Mouse (Mus musculus) stomach, embryonic 16.5 days (tissue): ENCODE results near the gene Snrpb2. TPM values are rescaled to one million over a fixed set of nuclear protein-coding genes. Genes with fewer than 3 reads are reported as not detected.

Experiments
- ATAC-seq: fragments of 200-750 bp; cut with Nextera tagmentation; 2 replicates; pipeline ENCODE4 v1.8.0; 2017; ENCODE audit warnings: moderate number of reproducible peaks, moderate TSS enrichment; ENCODE audit not compliant: insufficient read depth, low FRiP score
- H3K27ac ChIP-seq: fragments of 300-500 bp; sonication (generic); 2 replicates; pipeline ENCODE4 v1.5.1; 2014; ENCODE audit warnings: low read length
- H3K27me3 ChIP-seq: fragments of 300-500 bp; sonication (generic); 2 replicates; pipeline ENCODE4 v1.6.1; 2014; ENCODE audit warnings: low read length, control low read depth, mixed read lengths; ENCODE audit not compliant: control insufficient read depth, insufficient read depth
- H3K36me3 ChIP-seq: fragments of 300-500 bp; sonication (generic); 2 replicates; pipeline ENCODE4 v1.6.1; 2014; ENCODE audit warnings: low read length; ENCODE audit not compliant: control insufficient read depth, insufficient read depth
- H3K4me1 ChIP-seq: fragments of 300-500 bp; sonication (generic); 2 replicates; pipeline ENCODE4 v1.6.1; 2014; ENCODE audit warnings: low read length, control low read depth, mixed read lengths; ENCODE audit not compliant: control insufficient read depth, insufficient read depth
- H3K4me2 ChIP-seq: fragments of 300-500 bp; sonication (generic); 2 replicates; pipeline ENCODE4 v1.6.1; 2014; ENCODE audit warnings: low read depth, low read length, mixed read lengths
- H3K4me3 ChIP-seq: fragments of 300-500 bp; sonication (generic); replicated peaks from 2 replicates; pipeline ENCODE4 v1.5.1; 2014; ENCODE audit warnings: mild to moderate bottlenecking, low read length
- H3K9ac ChIP-seq: fragments of 300-500 bp; sonication (generic); 2 replicates; pipeline ENCODE4 v1.6.1; 2014; ENCODE audit warnings: low read length
- H3K9me3 ChIP-seq: fragments of 300-500 bp; sonication (generic); replicated peaks from 2 replicates; pipeline ENCODE4 v1.6.1; 2016; ENCODE audit warnings: low read length, control low read depth; ENCODE audit not compliant: control insufficient read depth
- WGBS: fragments of 180-500 bp; shearing (Covaris S2); extraction: QIAGEN DNeasy Blood & Tissue Kit; methylation state at CpG from one replicate; pipeline ENCODE4 v1.1.7; 2014; 5-methylcytosine and 5-hydroxymethylcytosine counted together
- polyA plus RNA-seq: library from polyadenylated mRNA; unstranded; fragments of >200 nt; fragmentation: Nextera tagmentation; extraction: Ambion mirVana; gene quantifications from 2 replicates; pipeline ENCODE4 v1.2.1, GENCODE M21; 2015

The Snrpb2 gene
- polyA plus RNA-seq, 1 experiment from 2014 or later, result 63.0 TPM

GRCm38 (mm10) chr2:143117453-143117852, 54.6 kb downstream of the Snrpb2 start:
- Histone ChIP-seq H3K27ac (no peak overlapping the region), H3K9ac (no peak overlapping the region), H3K4me1 (no peaks in the 10 kb centered on the region), H3K4me2 (no peak overlapping the region), H3K27me3 (no peaks in the 10 kb centered on the region), H3K4me3 (no peak overlapping the region), H3K36me3 (no peaks in the 10 kb centered on the region), H3K9me3 (no peaks in the 10 kb centered on the region)
- 58% methylated on average over 3 of the region's 3 CpGs for WGBS
- ATAC-seq, result no peak

DNA sequence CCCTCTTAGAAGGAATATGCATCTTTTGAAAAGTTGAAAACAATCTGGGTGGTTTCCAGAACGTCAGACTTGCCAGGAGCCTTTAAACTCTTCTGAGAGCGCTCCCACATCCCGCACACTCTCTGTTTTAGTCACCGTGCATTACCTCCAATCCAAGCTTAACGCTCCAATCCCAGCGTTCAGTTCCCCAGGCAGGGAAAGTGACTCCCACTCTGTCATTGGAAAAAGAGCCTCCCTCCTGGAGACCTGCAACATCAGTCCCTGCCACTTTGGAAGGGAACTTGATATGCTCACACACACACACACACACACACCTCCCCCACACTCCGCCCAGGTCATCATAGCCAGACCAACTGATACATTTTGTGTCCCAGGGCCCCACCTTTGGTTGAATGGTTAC, 55.4 kb downstream of the Snrpb2 start:
- WGBS, result 76% methylated on average over 7 of the region's 7 CpGs
- no peak overlapping the region for H3K4me3 ChIP-seq
- H3K27me3 ChIP-seq, result no peaks in the 10 kb centered on the region
- no peak for ATAC-seq
- no peaks in the 10 kb centered on the region for H3K36me3 ChIP-seq
- no peak overlapping the region for H3K27ac ChIP-seq
- no peak overlapping the region for H3K4me2 ChIP-seq
- H3K9me3 ChIP-seq, result no peaks in the 10 kb centered on the region
- no peak overlapping the region for H3K9ac ChIP-seq
- no peaks in the 10 kb centered on the region for H3K4me1 ChIP-seq

Other genes with a start within 250 kb of the Snrpb2 start
- gene Kif16b, start 161.5 kb upstream of the Snrpb2 start, polyA plus RNA-seq, result 13.5 and 16.4 TPM in 2 replicates
- 0.65 and 0.94 TPM in 2 replicates for gene Otor, start 15.4 kb downstream of the Snrpb2 start, polyA plus RNA-seq